Mouse (Mus musculus) urinary bladder, adult 2 months (tissue): Measurements from ENCODE around the gene Grtp1. TPM values are rescaled to one million over a fixed set of nuclear protein-coding genes. Genes with fewer than 3 reads are reported as not detected.

Experiments
- DNase-seq: peaks from one replicate; pipeline ENCODE4 v3.0.0; 2022; ENCODE audit warnings: low spot score
- polyA plus RNA-seq: library from polyadenylated mRNA; depleted of rRNA; stranded (reverse); fragments of >200 nt; gene quantifications from 2 replicates; pipeline ENCODE4 v1.2.3, GENCODE M21; 2012

Gene Grtp1
- polyA plus RNA-seq, 1 experiment = 14.9 TPM

GRCm38 (mm10) chr8:13204371-13205140 is 4.1 kb upstream of the Grtp1 start:
- no peak for DNase-seq

DNA sequence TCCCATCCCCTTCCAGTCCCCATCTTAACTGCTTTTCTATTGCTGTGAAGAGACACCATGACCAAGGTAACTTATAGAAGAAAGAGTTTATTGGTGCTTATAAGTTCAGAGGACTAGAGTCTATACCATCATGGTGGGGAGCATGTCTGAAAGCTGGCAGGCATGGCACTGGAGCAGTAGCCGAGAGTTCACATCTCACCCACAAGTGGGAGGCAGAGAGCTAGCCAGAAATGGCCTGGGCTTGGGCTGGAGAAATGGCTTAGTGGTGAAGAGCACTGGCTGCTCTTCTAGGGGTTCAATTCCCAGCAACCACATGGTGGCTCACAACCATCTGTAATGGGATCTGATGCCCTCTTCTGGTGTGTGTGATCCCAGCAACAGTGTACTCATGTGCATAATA is 3.1 kb upstream of the Grtp1 start:
- DNase-seq = no peak

DNA sequence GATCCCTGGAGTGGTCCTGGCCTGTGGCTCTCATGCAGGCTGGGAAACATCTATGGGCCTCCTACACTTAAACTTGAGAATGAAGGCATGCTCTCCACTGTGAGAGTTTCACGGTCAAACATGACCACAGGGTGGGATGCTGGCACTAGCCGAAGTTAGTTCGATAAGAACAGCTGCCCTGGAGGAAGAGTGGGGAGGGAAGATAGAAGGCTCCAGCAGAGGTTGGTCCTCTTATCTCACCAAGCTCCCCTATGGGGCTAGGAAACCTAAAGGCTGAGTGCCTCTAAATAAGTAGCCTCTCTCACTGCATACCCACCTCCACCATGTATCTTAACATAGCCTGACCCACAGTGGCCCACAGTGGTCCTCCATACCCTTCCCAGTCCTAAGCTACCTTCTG is 2.4 kb upstream of the Grtp1 start:
- DNase-seq = no peak

- DNase-seq = no peak
These were observed 1.6 kb upstream of the Grtp1 start for GRCm38 (mm10) chr8:13202041-13202440.

DNA sequence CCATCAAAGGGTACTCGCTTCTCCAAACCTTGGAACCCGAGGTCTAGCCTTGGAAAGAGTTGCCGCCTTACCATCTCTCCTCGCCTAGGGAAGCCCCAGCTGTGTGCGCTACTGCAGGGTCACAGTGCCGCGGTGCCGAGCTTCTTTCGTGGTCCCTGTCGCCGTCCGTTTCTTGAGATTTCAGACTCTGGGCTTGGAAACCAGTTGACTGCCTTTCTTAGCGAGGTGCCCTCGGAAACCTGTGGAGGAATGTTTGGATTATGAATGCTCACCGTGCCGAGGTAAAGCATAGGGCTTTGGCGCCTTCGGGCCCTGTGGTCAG is 554 bp upstream of the Grtp1 start:
- no peak for DNase-seq

- no peak for DNase-seq
These were observed 897 bp downstream of the Grtp1 start for GRCm38 (mm10) chr8:13199385-13200061.

- DNase-seq = no peak
These were observed 2.9 kb downstream of the Grtp1 start for GRCm38 (mm10) chr8:13197493-13197892.

- DNase-seq = no peak
These were observed 5.6 kb downstream of the Grtp1 start for GRCm38 (mm10) chr8:13194818-13195217.

GRCm38 (mm10) chr8:13190235-13190634 is 10.2 kb downstream of the Grtp1 start:
- no peak for DNase-seq

DNA sequence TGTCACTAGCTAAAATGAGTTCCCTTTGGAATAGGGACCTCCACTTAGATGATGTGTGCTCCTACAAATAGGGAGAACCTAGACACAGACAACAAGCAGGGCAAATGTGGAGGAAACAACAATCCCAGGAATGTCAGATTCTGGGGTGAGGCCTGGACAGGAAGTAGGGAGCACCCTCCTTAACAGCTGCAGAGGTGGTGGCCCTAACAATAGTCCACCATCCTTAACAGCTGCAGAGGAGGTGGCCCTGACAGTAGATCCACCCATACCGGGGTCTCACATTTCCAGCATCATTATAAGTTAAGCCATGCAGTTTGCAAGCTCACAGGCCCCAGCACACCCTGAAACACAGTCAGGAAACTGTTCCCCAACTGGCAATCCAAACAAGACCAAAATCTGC is 11.6 kb downstream of the Grtp1 start:
- DNase-seq = no peak

DNA sequence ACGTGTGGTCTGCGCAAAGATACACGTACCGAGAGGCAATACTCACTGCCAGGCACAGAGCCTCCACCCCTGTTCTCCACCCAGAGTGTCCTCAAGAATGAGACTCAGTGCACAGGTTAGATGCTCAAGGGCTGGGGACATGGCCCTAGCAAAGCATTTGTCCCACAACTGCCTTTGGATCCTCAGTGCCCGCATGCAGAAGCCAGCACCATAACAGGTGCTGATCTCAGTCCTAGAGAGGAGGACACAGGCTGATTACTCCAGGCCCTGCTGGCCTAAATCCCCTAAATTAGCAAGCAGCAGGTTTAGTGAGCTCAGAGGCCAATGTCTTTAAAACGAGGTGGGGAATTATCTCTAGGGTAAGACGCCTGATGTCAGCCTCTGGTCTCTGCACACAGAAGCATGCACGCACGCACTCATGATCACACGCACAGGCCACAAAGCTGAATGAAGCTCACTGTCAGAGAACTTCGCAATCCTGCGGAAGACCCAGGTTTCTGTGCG is 12.3 kb downstream of the Grtp1 start:
- DNase-seq = no peak

DNA sequence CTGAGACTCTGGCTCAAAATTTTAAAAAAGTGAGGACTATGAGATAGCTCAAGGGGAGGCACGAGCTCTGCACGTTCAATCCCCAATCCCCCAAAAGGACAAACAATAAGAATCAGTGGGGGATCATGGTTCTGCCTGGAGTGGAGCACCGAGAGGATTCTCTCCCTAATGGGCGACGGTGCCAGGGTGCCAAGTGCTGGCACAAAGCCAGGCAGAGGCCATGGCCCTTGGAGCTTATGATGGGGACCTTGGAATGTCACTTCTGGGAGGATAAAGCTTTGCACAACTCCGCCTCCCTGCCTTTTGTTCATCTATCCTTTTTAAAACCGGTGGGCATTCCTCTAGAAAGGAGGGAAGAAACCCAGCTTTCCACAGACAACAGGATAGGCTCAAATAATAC is 12.8 kb downstream of the Grtp1 start:
- no peak for DNase-seq

GRCm38 (mm10) chr8:13187229-13187628 is 13.2 kb downstream of the Grtp1 start:
- DNase-seq = no peak

DNA sequence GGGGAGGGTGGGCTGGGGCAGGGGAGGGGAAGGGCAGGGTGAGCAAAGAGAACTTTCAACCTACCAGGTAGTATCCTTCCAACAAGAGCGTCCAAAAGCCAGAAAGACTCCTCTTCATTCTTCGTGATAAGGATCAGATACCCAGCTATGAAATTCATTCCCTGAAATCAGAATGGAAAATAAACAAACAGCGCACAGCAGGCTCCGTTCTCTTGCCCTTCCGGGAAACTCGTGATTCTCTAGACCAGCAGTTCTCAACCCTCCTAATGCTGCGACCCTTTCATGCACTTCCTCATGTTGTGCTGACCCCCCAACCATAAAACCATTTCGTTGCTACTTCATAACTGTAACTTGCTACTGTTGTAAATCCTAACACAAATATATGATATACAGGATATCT is 13.6 kb downstream of the Grtp1 start:
- no peak for DNase-seq

- no peak for DNase-seq
These were observed 18.8 kb downstream of the Grtp1 start for GRCm38 (mm10) chr8:13181691-13181976.

DNA sequence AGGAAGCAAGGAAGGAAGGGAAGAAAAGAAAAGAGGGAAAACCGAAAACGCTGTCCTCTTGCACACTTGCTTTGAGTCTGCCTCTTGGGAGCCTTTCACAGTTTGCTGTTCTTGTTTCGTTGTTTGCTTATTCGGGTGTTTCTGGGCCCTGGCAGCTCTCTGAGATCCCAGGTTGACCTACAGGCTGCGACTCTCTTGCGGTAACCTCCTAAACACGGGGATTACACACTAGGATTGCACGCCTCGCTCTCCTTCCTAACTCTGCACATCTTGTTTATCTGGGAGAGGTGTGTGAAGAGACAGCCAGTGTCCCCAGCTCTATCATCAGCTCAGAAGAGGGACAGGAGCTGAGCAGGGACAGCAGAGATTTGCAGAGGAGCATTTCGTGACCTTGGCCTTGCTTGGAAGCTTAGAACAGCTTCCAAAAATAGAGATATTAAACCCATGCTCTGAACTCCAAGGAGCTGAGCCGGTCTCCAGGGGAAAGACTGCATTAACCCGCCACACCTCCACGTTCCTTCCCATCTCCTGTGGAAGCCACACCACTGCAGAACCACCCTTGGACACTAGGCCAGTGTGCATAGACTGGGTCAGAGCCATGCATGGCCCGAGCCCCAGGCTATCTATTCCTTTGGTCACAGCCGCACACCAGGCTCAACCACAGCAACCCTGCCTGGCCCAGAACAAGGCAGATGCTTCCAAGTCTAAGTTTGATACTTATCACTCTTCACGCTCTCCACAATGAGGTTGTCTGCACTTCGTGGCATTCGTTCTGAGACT is 19.3 kb downstream of the Grtp1 start:
- DNase-seq = no peak

GRCm38 (mm10) chr8:13180408-13180807 is 20.0 kb downstream of the Grtp1 start:
- no peak for DNase-seq

GRCm38 (mm10) chr8:13179948-13180347 is 20.5 kb downstream of the Grtp1 start:
- no peak for DNase-seq

DNA sequence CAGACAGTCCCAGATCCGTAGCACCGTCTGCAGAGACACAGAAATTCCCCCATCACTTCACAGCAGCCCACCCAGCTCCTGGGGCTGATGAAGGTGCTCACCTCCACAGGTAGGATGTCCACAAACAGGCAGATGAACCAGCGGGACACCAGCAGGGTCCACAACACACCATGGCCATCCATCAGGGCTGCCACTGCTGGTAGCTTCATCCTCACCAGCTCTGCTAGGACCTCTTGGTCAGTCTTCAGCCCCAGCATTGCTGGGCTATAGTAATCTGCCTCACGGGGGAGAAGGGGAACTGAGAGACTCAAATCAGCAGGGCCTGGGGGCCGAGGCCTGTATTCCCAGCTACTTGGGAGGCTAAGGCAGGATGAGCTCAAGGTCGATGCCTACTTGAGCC is 20.9 kb downstream of the Grtp1 start:
- DNase-seq = no peak

GRCm38 (mm10) chr8:13178137-13178536 is 22.3 kb downstream of the Grtp1 start:
- no peak for DNase-seq

GRCm38 (mm10) chr8:13177173-13177852 is 23.1 kb downstream of the Grtp1 start:
- DNase-seq = no peak

DNA sequence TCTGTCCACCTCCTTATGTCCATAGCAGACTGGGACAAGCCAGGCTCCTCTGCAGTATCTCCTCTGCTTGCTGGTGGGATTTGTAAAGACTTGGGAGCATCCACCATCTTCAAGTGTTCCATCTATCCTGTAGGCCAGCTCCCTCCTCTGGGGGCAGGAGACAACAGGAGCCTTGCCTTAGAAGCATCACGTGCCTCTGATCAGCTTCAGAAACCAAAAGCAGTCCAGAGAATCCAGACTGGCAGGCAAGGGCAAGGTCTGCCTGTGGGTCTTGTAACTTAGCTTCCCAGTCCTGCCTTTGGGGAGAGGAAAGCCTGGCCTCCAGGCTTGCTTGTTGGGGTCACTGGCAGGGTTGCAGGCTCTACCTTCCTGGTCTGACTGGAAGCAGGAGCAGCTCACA is 24.8 kb downstream of the Grtp1 start:
- no peak for DNase-seq
